Comparison of ENCODE assay signal across 11 mouse cellular contexts in genomic region chr1:118343649-118344435, GRCm38 (mm10). TPM values are rescaled to one million over a fixed set of nuclear protein-coding genes. Genes with fewer than 3 reads are reported as not detected.
DNase-seq lines count a peak whose midpoint lies in the region; ATAC-seq and TF ChIP-seq lines count a peak whose summit lies in the region.
"Had no signal": no experiment of that assay in that cellular context is flagged by ENCODE, and none has a peak within 500 bp of the region (broad histone marks: within the 10 kb centered on the region; RNA-seq: fewer than 3 reads in every experiment).

No protein-coding gene starts in this region.

- H3K9me3 ChIP-seq in liver, embryonic 11.5 days (ENCODE audit: control insufficient read depth, low read length) = no peaks in the 10 kb centered on the region
- H3K9me3 ChIP-seq in embryonic facial prominence, embryonic 10.5 days = no peaks in the 10 kb centered on the region
- H3K9me3 ChIP-seq: lung, embryonic 15.5 days had no signal

- ATAC-seq in liver, embryonic 11.5 days (replicated peaks; ENCODE audit: low FRiP score) = no peak

- no peak overlapping the region for H3K27ac ChIP-seq in liver, adult 2 months (replicated peaks; ENCODE audit: insufficient read depth, low read depth, low read length)
- no peak overlapping the region for H3K27ac ChIP-seq in liver, embryonic 11.5 days (ENCODE audit: low read depth, low read length)
- H3K27ac ChIP-seq in embryonic facial prominence, embryonic 10.5 days (replicated peaks) = peak overlapping the region; percentile 62
- H3K27ac ChIP-seq: lung, embryonic 15.5 days had no signal

- no peaks in the 10 kb centered on the region for H3K4me1 ChIP-seq in liver, adult 2 months (ENCODE audit: control insufficient read depth, insufficient read depth, low read length)
- H3K4me1 ChIP-seq in liver, embryonic 11.5 days (replicated peaks; ENCODE audit: control insufficient read depth, insufficient read depth, low read length) = no peaks in the 10 kb centered on the region
- H3K4me1 ChIP-seq in embryonic facial prominence, embryonic 10.5 days = peaks cover 11% of the 10 kb centered on the region
- H3K4me1 ChIP-seq: lung, embryonic 15.5 days had no signal

- H3K79me2 ChIP-seq in liver, adult 2 months (ENCODE audit: control insufficient read depth, insufficient read depth, low read length) = no peaks in the 10 kb centered on the region

- no peak overlapping the region for H3K4me2 ChIP-seq in liver, embryonic 11.5 days
- H3K4me2 ChIP-seq: lung, embryonic 15.5 days had no signal

- WGBS in liver, adult 2 months = 33% methylated on average over 6 of the region's 6 CpGs
- 42% methylated on average over 6 of the region's 6 CpGs for WGBS in liver, embryonic 11.5 days
- 28% methylated on average over 6 of the region's 6 CpGs for WGBS in embryonic facial prominence, embryonic 10.5 days

- TF ChIP-seq CTCF in liver, adult 2 months (IDR thresholded peaks at IDR 0.05; ENCODE audit: low read depth, low read length) = 0 out of 2 replicates have a peak, but pooled peaks have one; percentile 9

- peak; percentile 31 for DNase-seq in liver, adult 2 months (ENCODE audit: extremely low read depth, low read depth, low spot score)
- no peak for DNase-seq in liver, embryonic 11.5 days (ENCODE audit: low spot score)
- DNase-seq in embryonic facial prominence, embryonic 10.5 days (ENCODE audit: low spot score) = peak; percentile 54
- peak; percentile 53 for DNase-seq in kidney, postnatal 10 days
- DNase-seq in lung, postnatal 14 days = peak; percentile 31
- no peak for DNase-seq in urinary bladder, adult 18-20 months (ENCODE audit: low spot score in 2 of 2)
- no peak for DNase-seq in spleen, adult 12 weeks (ENCODE audit: low spot score)
- DNase-seq in urinary bladder, postnatal 25 days (ENCODE audit: low spot score) = no peak
- DNase-seq: heart, postnatal 10 days had no signal

- H3K4me3 ChIP-seq in liver, adult 2 months (ENCODE audit: insufficient read depth, low read depth, low read length) = no peak overlapping the region
- H3K4me3 ChIP-seq in liver, embryonic 11.5 days (ENCODE audit: low read depth, low read length) = no peak overlapping the region
- no peak overlapping the region for H3K4me3 ChIP-seq in embryonic facial prominence, embryonic 10.5 days
- H3K4me3 ChIP-seq: lung, embryonic 15.5 days had no signal

- H3K27me3 ChIP-seq in liver, adult 2 months (ENCODE audit: control insufficient read depth, insufficient read depth, low read length) = no peaks in the 10 kb centered on the region
- H3K27me3 ChIP-seq in liver, embryonic 11.5 days (replicated peaks; ENCODE audit: control insufficient read depth, insufficient read depth, low read length) = no peaks in the 10 kb centered on the region
- no peaks in the 10 kb centered on the region for H3K27me3 ChIP-seq in embryonic facial prominence, embryonic 10.5 days (replicated peaks; ENCODE audit: low read depth, poor library complexity, severe bottlenecking)
- H3K27me3 ChIP-seq: CH12.LX; lung, embryonic 15.5 days had no signal

- no peak overlapping the region for H3K9ac ChIP-seq in liver, adult 2 months (ENCODE audit: low read depth, low read length)
- no peak overlapping the region for H3K9ac ChIP-seq in liver, embryonic 11.5 days (ENCODE audit: low read depth, low read length)
- H3K9ac ChIP-seq: lung, embryonic 15.5 days had no signal

- H3K36me3 ChIP-seq in liver, adult 2 months (ENCODE audit: control insufficient read depth, insufficient read depth, low read length) = no peaks in the 10 kb centered on the region
- H3K36me3 ChIP-seq in liver, embryonic 11.5 days (ENCODE audit: control insufficient read depth, insufficient read depth, low read length) = no peaks in the 10 kb centered on the region
- H3K36me3 ChIP-seq in embryonic facial prominence, embryonic 10.5 days (replicated peaks) = no peaks in the 10 kb centered on the region
- H3K36me3 ChIP-seq: lung, embryonic 15.5 days had no signal

- TF ChIP-seq POLR2A in liver, adult 2 months (IDR thresholded peaks at IDR 0.05; ENCODE audit: extremely low read depth, insufficient read depth, low read length) = no peak

RNA-seq across cellular contexts. Expression of gene Nifk, which starts 22.2 kb away (rescaled TPM):
- total RNA-seq in liver, adult 2 months (2014; rRNA removed) = 18.2 and 20.8 TPM in 2 replicates
- polyA plus RNA-seq in liver, adult 2 months (2012; rRNA removed) = 4.3 and 4.8 TPM in 2 replicates
- 131 and 147 TPM in 2 replicates for polyA plus RNA-seq in liver, embryonic 11.5 days (2014; fragmentation: Nextera tagmentation; extraction: Ambion mirVana)
- 106 and 109 TPM in 2 replicates for polyA plus RNA-seq in embryonic facial prominence, embryonic 10.5 days (2016; fragmentation: Nextera tagmentation; extraction: Ambion mirVana)

RNA-seq across cellular contexts. Expression of gene Tsn, which starts 32.3 kb away (rescaled TPM):
- 28.9 and 34.5 TPM in 2 replicates for total RNA-seq in liver, adult 2 months (2014; rRNA removed)
- 37.0 and 37.1 TPM in 2 replicates for polyA plus RNA-seq in liver, adult 2 months (2012; rRNA removed)
- 280 and 292 TPM in 2 replicates for polyA plus RNA-seq in liver, embryonic 11.5 days (2014; fragmentation: Nextera tagmentation; extraction: Ambion mirVana)
- polyA plus RNA-seq in embryonic facial prominence, embryonic 10.5 days (2016; fragmentation: Nextera tagmentation; extraction: Ambion mirVana) = 369 and 400 TPM in 2 replicates

RNA-seq across cellular contexts. Expression of gene Clasp1, which starts 45.0 kb away (rescaled TPM):
- total RNA-seq in liver, adult 2 months (2014; rRNA removed) = 12.1 and 12.8 TPM in 2 replicates
- 4.1 and 4.4 TPM in 2 replicates for polyA plus RNA-seq in liver, adult 2 months (2012; rRNA removed)
- 40.6 and 41.1 TPM in 2 replicates for polyA plus RNA-seq in liver, embryonic 11.5 days (2014; fragmentation: Nextera tagmentation; extraction: Ambion mirVana)
- 94.7 and 95.3 TPM in 2 replicates for polyA plus RNA-seq in embryonic facial prominence, embryonic 10.5 days (2016; fragmentation: Nextera tagmentation; extraction: Ambion mirVana)

Comparison
In these comparisons a context has a peak if more than half of its experiments do, and no peak if none do; other contexts are left out.
1. DNase-seq: peak in liver, adult 2 months (single experiment), embryonic facial prominence, embryonic 10.5 days (single experiment), kidney, postnatal 10 days (single experiment) and lung, postnatal 14 days (single experiment); none in liver, embryonic 11.5 days (single experiment), urinary bladder, adult 18-20 months (0 of 2), spleen, adult 12 weeks (single experiment) and urinary bladder, postnatal 25 days (single experiment).
2. RNA of gene Nifk, which starts 22.2 kb away (polyA plus RNA-seq): 131 to 147 TPM in liver, embryonic 11.5 days and 106 to 109 TPM in embryonic facial prominence, embryonic 10.5 days; 4.3 to 4.8 TPM in liver, adult 2 months; every median in the first group is over 10 times any median in the second.